Mouse (Mus musculus) limb, embryonic 10.5 days (tissue): ENCODE data around the gene Zfp618. TPM values are rescaled to one million over a fixed set of nuclear protein-coding genes. Genes with fewer than 3 reads are reported as not detected.

Source experiments
- DNase-seq: peaks from one replicate; pipeline ENCODE4 v3.0.0-alpha.2; 2017; ENCODE audit warnings: low spot score
- H3K27ac ChIP-seq: fragments of 300-500 bp; sonication (generic); 2 replicates; pipeline ENCODE4 v1.5.1; 2016; ENCODE audit warnings: mild to moderate bottlenecking
- H3K27me3 ChIP-seq: fragments of 300-500 bp; sonication (generic); 2 replicates; pipeline ENCODE4 v1.6.1; 2016; ENCODE audit warnings: low read depth, mild to moderate bottlenecking; ENCODE audit not compliant: poor library complexity, severe bottlenecking
- H3K36me3 ChIP-seq: fragments of 300-500 bp; sonication (generic); 2 replicates; pipeline ENCODE4 v1.6.1; 2016; ENCODE audit warnings: mild to moderate bottlenecking, moderate library complexity
- H3K4me1 ChIP-seq: fragments of 300-500 bp; sonication (generic); 2 replicates; pipeline ENCODE4 v1.6.1; 2016
- H3K4me3 ChIP-seq: fragments of 300-500 bp; sonication (generic); 2 replicates; pipeline ENCODE4 v1.5.1; 2016; ENCODE audit warnings: mild to moderate bottlenecking, moderate library complexity
- H3K9me3 ChIP-seq: fragments of 300-500 bp; sonication (generic); replicated peaks from 2 replicates; pipeline ENCODE4 v1.6.1; 2016; ENCODE audit warnings: mild to moderate bottlenecking
- WGBS: fragments of 180-500 bp; shearing (Covaris S2); methylation state at CpG from one replicate; pipeline ENCODE4 v1.1.7; 2016; 5-methylcytosine and 5-hydroxymethylcytosine counted together
- polyA plus RNA-seq: library from polyadenylated mRNA; unstranded; fragments of >200 nt; fragmentation: Nextera tagmentation; extraction: Ambion mirVana; gene quantifications from 2 replicates; pipeline ENCODE4 v1.2.1, GENCODE M21; 2016

Gene Zfp618
- 23.7 and 35.7 TPM in 2 replicates for polyA plus RNA-seq

- H3K9me3 ChIP-seq: no peaks in the 10 kb centered on the region
- DNase-seq: peak; percentile 59
- H3K4me1 ChIP-seq: peaks cover 16% of the 10 kb centered on the region
- peak within 1 kb of the TSS; percentile 99 for H3K27ac ChIP-seq
- 10% methylated on average over 76 of the region's 86 CpGs for WGBS
- H3K36me3 ChIP-seq: no peaks in the 10 kb centered on the region
- peak within 1 kb of the TSS; percentile 85 for H3K4me3 ChIP-seq
- no peaks in the 10 kb centered on the region for H3K27me3 ChIP-seq
These were observed at the start of gene Zfp618 for GRCm38 (mm10) chr4:62965497-62966302. Gene Zfp618, plus strand, starts transcription at chr4:62965573.

GRCm38 (mm10) chr4:62917056-62917455 lies 48.3 kb upstream of the Zfp618 start:
- no peaks in the 10 kb centered on the region for H3K27me3 ChIP-seq
- no peaks in the 10 kb centered on the region for H3K9me3 ChIP-seq
- H3K4me1 ChIP-seq: no peaks in the 10 kb centered on the region
- no peak for DNase-seq
- no peak overlapping the region for H3K27ac ChIP-seq
- H3K36me3 ChIP-seq: no peaks in the 10 kb centered on the region
- WGBS: 95% methylated on average over 8 of the region's 8 CpGs
- no peak overlapping the region for H3K4me3 ChIP-seq

GRCm38 (mm10) chr4:62933798-62934197 lies 31.6 kb upstream of the Zfp618 start:
- Histone ChIP-seq H3K27me3 (no peaks in the 10 kb centered on the region), H3K4me3 (no peak overlapping the region), H3K27ac (no peak overlapping the region), H3K36me3 (no peaks in the 10 kb centered on the region), H3K4me1 (no peaks in the 10 kb centered on the region), H3K9me3 (no peaks in the 10 kb centered on the region)
- DNase-seq: peak; percentile 26
- 88% methylated on average over 4 of the region's 4 CpGs for WGBS

GRCm38 (mm10) chr4:62935589-62936218 lies 29.7 kb upstream of the Zfp618 start:
- no peaks in the 10 kb centered on the region for H3K9me3 ChIP-seq
- 86% methylated on average over 11 of the region's 11 CpGs for WGBS
- H3K4me3 ChIP-seq: no peak overlapping the region
- H3K36me3 ChIP-seq: no peaks in the 10 kb centered on the region
- H3K27me3 ChIP-seq: no peaks in the 10 kb centered on the region
- no peaks in the 10 kb centered on the region for H3K4me1 ChIP-seq
- no peak overlapping the region for H3K27ac ChIP-seq
- DNase-seq: no peak

- 74% methylated on average over 14 of the region's 14 CpGs for whole genome bisulfite sequencing
These were observed 23.1 kb upstream of the Zfp618 start for GRCm38 (mm10) chr4:62941961-62942892.

GRCm38 (mm10) chr4:62944326-62944879 lies 21.0 kb upstream of the Zfp618 start:
- WGBS: 71% methylated on average over 4 of the region's 4 CpGs
- Histone ChIP-seq H3K27ac (no peak overlapping the region), H3K27me3 (no peaks in the 10 kb centered on the region), H3K4me3 (no peak overlapping the region), H3K4me1 (no peaks in the 10 kb centered on the region), H3K9me3 (no peaks in the 10 kb centered on the region), H3K36me3 (no peaks in the 10 kb centered on the region)
- DNase-seq: no peak

More at GRCm38 (mm10) chr4:62941961-62942892, 23.1 kb upstream of the Zfp618 start:
- H3K4me3 ChIP-seq: no peak overlapping the region
- H3K27ac ChIP-seq: no peak overlapping the region
- no peaks in the 10 kb centered on the region for H3K27me3 ChIP-seq
- DNase-seq: peak; percentile 7
- no peaks in the 10 kb centered on the region for H3K4me1 ChIP-seq
- no peaks in the 10 kb centered on the region for H3K36me3 ChIP-seq
- no peaks in the 10 kb centered on the region for H3K9me3 ChIP-seq

GRCm38 (mm10) chr4:62963806-62964205 lies 1.6 kb upstream of the Zfp618 start:
- Histone ChIP-seq H3K9me3 (no peaks in the 10 kb centered on the region), H3K27ac (no peak overlapping the region), H3K4me1 (peaks cover 7% of the 10 kb centered on the region; the same call in 1 of the 2 replicates), H3K27me3 (no peaks in the 10 kb centered on the region), H3K4me3 (no peak overlapping the region), H3K36me3 (no peaks in the 10 kb centered on the region)
- DNase-seq: no peak
- WGBS: 83% methylated on average over 4 of the region's 4 CpGs

GRCm38 (mm10) chr4:62964844-62965496 lies 403 bp upstream of the Zfp618 start:
- Histone ChIP-seq H3K27ac (peak overlapping the region; percentile 99), H3K36me3 (no peaks in the 10 kb centered on the region), H3K4me3 (peak overlapping the region; percentile 85), H3K27me3 (no peaks in the 10 kb centered on the region), H3K4me1 (peaks cover 12% of the 10 kb centered on the region), H3K9me3 (no peaks in the 10 kb centered on the region)
- DNase-seq: no peak
- WGBS: 5% methylated on average over 52 of the region's 52 CpGs

GRCm38 (mm10) chr4:62969526-62969925 lies 4.2 kb downstream of the Zfp618 start:
- Histone ChIP-seq H3K9me3 (no peaks in the 10 kb centered on the region), H3K36me3 (0 out of 2 replicates have a peak, but pooled peaks cover 4% of the 10 kb centered on the region), H3K27ac (no peak overlapping the region), H3K4me1 (peaks cover 28% of the 10 kb centered on the region), H3K27me3 (no peaks in the 10 kb centered on the region), H3K4me3 (no peak overlapping the region)
- WGBS: 93% methylated on average over 5 of the region's 5 CpGs
- no peak for DNase-seq

- Histone ChIP-seq H3K36me3 (0 out of 2 replicates have a peak, but pooled peaks cover 4% of the 10 kb centered on the region), H3K4me1 (peaks cover 23% of the 10 kb centered on the region), H3K27ac (no peak overlapping the region), H3K4me3 (no peak overlapping the region), H3K9me3 (no peaks in the 10 kb centered on the region), H3K27me3 (no peaks in the 10 kb centered on the region)
- WGBS: 92% methylated on average over 1 of the region's 1 CpGs
- DNase-seq: no peak
These were observed 6.6 kb downstream of the Zfp618 start for GRCm38 (mm10) chr4:62971991-62972390.

GRCm38 (mm10) chr4:62973086-62973485 lies 7.7 kb downstream of the Zfp618 start:
- H3K27ac ChIP-seq: no peak overlapping the region
- peak; percentile 9 for DNase-seq
- WGBS: 87% methylated on average over 3 of the region's 3 CpGs
- H3K9me3 ChIP-seq: no peaks in the 10 kb centered on the region
- H3K4me1 ChIP-seq: peaks cover 32% of the 10 kb centered on the region
- 0 out of 2 replicates have a peak, but pooled peaks cover 4% of the 10 kb centered on the region for H3K36me3 ChIP-seq
- H3K4me3 ChIP-seq: no peak overlapping the region
- H3K27me3 ChIP-seq: no peaks in the 10 kb centered on the region

- peaks cover 37% of the 10 kb centered on the region for H3K4me1 ChIP-seq
These were observed 9.5 kb downstream of the Zfp618 start for GRCm38 (mm10) chr4:62974901-62975300.

More at GRCm38 (mm10) chr4:62974901-62975300, 9.5 kb downstream of the Zfp618 start:
- Histone ChIP-seq H3K36me3 (0 out of 2 replicates have a peak, but pooled peaks cover 4% of the 10 kb centered on the region), H3K27ac (no peak overlapping the region), H3K9me3 (no peaks in the 10 kb centered on the region), H3K27me3 (no peaks in the 10 kb centered on the region), H3K4me3 (no peak overlapping the region)
- DNase-seq: no peak
- 89% methylated on average over 2 of the region's 2 CpGs for WGBS
